Mouse (Mus musculus) gastrocnemius, adult 2 months (tissue): ENCODE results near the gene Prickle2. TPM values are rescaled to one million over a fixed set of nuclear protein-coding genes. Genes with fewer than 3 reads are reported as not detected.

Experiments used
- DNase-seq: peaks from one replicate; pipeline ENCODE4 v3.0.0; 2022
- H3K27ac ChIP-seq: fragments of 200-600 bp; 2 replicates; pipeline ENCODE4 v1.8.1; 2022; ENCODE audit warnings: mild to moderate bottlenecking
- H3K4me3 ChIP-seq: fragments of 200-600 bp; 2 replicates; pipeline ENCODE4 v1.8.1; 2022; ENCODE audit warnings: mild to moderate bottlenecking, moderate library complexity
- CTCF ChIP-seq: fragments of 200-600 bp; IDR thresholded peaks from 2 replicates; pipeline ENCODE4 v1.8.1; 2022; ENCODE audit warnings: antibody characterized with exemption, mild to moderate bottlenecking, moderate library complexity
- intact Hi-C: fragments of 180-260 bp; cut with DNase I; formaldehyde crosslinking; loops from one replicate; pipeline ENCODE4 v1.15.1; 2025
- total RNA-seq, 2 experiments: library from RNA; stranded (reverse); gene quantifications; 2 replicates each; pipeline ENCODE4 v1.2.3; 2021

Gene Prickle2
- total RNA-seq, 2 experiments from 2014 or later = 1.2 to 2.3 TPM

DNA sequence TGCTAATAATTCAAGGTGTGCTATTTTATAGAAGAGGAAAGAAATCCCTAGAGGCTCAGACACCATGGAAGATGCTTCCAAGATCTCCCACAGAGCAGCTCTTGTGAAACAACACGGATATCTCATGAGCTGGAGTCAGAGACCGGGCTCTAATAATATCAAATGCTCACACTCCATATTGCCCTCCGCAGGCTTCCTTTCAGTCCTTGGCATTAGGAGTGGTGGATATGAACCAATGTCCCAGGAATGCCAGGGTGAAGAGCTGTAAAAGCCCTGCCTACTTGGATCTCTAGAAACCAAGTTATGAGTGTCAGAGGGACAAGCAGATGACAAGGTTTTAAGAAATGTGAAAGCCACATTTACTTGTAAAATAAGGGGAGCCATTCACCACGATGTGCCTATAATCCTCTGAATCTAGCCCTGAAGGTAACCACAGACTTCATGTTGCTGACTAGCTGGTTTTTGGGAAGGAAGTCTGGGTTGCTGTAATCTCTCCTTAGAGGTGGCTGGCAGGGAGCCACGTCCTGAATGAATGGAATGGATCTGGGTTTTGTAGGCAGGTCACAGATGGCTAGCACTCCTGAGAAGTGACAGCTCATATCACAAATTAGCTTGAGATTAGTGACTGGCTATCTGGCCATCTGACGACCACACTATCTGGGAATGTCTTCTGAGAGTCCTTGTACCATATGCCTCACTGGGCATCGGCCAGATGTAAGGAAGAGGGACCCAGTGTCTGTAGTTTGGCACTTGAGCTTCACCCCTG is 278.4 kb downstream of the Prickle2 start:
- intact Hi-C loops = loop anchor here (5.0 kb wide), 1 partner anchor 130 kb away; no protein-coding TSS in a partner anchor
- no peak for TF ChIP-seq CTCF
- Histone ChIP-seq H3K4me3 (no peak overlapping the region), H3K27ac (no peak overlapping the region)
- DNase-seq = no peak

DNA sequence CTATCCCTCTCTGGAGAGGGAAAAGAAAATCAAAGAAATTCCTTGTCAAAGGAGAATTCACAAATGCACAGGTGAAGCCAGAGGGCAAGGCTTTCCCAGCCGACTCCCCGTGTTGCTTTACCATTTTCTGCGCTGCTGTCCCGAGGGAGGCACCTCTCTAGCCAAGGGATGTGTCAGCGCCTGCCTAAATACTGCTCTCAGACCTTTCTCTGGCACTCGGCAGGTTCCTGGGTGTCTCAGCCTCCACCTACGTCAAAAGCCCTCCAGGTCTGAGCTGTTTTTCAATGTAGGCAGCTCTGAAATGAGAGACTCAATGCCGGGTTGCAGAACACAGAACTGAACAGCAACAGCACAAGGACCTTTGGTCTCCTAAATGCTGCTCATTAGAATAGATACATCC is 280.1 kb downstream of the Prickle2 start:
- intact Hi-C loops = loop anchor here (5.0 kb wide), 1 partner anchor 129 kb away; no protein-coding TSS in a partner anchor
- no peak for TF ChIP-seq CTCF
- DNase-seq = no peak
- H3K4me3 ChIP-seq = no peak overlapping the region
- H3K27ac ChIP-seq = no peak overlapping the region

DNA sequence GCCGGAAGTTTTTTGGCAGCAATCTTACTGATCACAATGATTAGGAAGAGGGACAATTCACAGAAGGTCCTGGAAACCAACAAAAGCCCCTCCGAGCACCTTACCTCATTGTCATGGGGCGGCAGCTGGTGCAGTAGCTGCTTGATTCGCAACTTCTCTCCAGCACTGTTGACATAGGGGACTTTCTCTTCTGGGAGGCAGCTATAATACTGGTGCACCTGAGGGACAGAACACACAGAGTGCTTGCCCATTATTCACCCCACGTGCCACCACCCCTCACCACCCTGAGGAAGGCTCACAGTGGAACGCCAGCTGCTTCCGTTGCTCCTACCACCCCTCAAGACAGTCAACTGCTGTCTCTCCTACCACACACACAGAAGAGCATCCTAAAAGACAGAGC is 280.5 kb downstream of the Prickle2 start:
- Histone ChIP-seq H3K4me3 (no peak overlapping the region), H3K27ac (no peak overlapping the region)
- intact Hi-C loops = loop anchor here (5.0 kb wide), 1 partner anchor 128 kb away; no protein-coding TSS in a partner anchor
- no peak for TF ChIP-seq CTCF
- no peak for DNase-seq

DNA sequence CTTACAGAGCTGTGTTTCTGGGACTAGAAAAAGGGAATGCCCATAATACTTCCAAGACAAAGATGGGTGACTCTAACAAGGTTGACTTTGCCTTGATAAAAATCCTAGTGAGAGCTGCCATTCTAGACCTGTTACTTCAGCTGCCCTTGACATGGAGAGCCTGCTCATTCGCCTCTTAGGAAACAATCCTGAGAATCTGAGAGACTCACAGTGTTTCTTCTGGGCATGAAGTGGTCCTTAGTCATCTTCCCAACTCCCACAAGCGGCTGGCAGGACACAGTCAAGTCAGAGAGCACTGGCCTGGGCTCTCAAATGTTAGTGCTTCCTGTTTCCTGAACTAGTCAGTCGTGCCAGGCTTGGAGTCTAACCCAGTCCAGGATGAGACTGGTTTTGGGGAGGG is 281.0 kb downstream of the Prickle2 start:
- no peak overlapping the region for H3K27ac ChIP-seq
- intact Hi-C loops = loop anchor here (5.0 kb wide), 1 partner anchor 128 kb away; no protein-coding TSS in a partner anchor
- no peak for TF ChIP-seq CTCF
- no peak overlapping the region for H3K4me3 ChIP-seq
- no peak for DNase-seq

DNA sequence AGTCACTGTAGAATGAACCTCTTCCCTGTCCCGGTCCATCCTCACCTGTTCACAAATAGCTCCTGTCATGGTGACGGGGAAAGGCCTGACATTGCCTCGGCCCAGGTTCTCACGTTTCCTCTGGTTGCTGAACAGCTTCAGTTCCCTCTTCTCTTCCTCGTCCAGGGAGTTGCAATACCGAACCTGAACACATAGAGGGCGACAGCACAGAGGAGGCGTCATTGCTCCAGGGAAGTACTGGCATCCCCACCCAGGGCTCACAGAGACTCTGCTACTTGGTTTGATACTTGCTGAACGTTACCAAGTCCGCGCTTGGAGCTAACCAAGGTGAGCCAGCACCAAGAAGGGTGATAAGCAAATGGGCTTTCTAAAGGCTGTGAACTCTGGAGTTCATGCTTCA is 283.7 kb downstream of the Prickle2 start:
- no peak overlapping the region for H3K4me3 ChIP-seq
- H3K27ac ChIP-seq = no peak overlapping the region
- intact Hi-C loops = no loop called here
- DNase-seq = peak; percentile 31
- peak; percentile 61 for TF ChIP-seq CTCF

DNA sequence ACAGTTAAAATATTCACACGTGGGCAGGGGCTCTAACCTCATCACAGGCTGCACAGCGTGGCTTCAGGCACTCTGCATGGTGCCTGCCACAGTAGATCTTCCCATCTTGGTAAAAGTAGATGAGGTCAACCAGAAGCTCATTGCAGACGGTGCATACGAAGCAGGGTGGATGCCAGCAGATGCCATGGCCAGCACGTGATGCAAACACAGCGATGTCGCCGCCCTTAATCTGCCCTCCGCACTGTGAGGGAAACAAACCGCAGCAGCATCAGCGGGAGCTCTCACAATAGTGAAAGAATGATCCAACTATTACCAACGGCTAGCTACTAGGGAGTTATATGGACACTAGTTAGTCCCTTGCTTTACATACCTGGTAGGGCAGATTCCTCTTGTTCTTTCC is 285.8 kb downstream of the Prickle2 start:
- H3K4me3 ChIP-seq = no peak overlapping the region
- TF ChIP-seq CTCF = no peak
- no peak for DNase-seq
- H3K27ac ChIP-seq = no peak overlapping the region
- intact Hi-C loops = no loop called here

DNA sequence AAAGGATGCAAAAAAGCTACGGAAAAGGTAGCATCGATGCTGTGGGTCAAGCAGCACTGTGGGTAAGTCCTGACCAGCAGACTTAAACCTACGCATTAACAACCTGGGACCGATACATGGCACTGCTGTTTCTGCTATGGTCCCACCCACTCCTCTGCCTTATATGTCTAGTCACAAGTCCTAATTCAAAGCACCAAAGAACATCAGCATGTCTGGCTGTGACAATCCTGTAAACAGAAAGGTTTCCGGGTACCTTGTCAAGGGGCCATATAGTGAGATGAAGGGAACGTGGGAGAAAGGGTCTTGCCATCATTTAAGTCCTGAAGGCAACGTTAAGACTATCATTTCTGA is 290.6 kb downstream of the Prickle2 start:
- no peak for DNase-seq
- intact Hi-C loops = no loop called here
- no peak overlapping the region for H3K27ac ChIP-seq
- TF ChIP-seq CTCF = no peak
- H3K4me3 ChIP-seq = no peak overlapping the region

DNA sequence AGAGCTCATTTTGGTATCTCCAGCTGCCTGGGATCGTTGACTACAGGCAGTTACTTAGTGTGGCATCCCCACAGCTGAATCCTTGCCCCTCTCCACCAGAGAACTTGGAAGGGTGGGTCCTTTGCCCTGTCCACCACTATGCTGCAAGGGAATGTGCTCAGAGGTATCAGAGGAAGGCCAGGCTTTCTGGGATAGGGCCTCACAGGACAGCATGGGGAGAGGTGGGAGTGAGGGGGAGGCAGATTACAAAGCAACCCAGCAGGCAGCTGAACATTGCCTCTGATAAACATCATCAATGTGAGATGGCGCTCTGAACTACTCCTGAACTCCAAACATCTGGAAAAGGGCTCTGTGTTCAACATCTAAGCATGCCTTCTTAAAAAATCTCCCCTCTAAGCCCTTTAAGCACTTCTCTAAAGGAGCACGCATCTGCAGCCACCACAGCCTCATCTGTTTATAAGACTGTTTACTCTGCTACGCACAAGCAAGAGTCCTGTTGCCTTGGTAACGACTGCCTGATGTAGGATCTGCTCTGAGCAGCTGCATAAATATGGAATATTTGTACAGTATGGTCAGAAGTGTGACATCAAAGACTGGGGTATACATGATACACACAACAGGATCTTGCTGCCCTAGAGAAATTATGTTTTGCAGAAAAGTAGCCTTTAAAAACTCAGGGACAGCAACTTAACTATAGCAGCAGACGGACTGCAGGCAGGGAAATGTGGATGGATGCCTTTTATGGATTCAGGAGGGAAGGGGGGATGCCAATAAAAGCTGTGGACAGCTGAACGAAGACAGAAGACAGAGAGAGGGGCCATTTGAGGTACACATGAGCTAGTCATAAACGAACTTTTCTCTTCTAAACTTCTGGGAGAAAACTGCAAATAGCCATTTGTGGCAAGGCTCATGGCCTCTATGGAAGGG is 291.2 kb downstream of the Prickle2 start:
- DNase-seq = no peak
- TF ChIP-seq CTCF = no peak
- H3K27ac ChIP-seq = no peak overlapping the region
- intact Hi-C loops = no loop called here
- no peak overlapping the region for H3K4me3 ChIP-seq

DNA sequence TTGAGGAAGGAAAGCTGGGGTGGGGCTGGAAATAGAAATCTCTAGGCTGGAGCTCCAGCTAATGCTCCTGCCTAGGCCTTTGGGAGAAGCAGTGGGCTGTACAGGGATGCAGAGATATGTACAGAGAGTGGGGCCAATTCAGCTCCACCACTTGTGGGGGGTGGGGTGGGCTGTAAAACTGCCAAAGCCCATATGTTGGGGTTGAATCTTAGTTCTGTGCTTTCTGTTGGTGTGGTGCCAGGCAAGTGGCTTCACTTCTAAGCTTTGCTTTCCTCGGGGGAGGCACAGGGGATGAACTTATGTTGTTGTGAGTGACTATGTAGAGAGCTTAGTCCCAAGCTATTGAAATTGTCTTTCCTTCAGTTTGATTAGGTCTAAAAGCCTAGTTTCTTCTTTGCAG is 292.0 kb downstream of the Prickle2 start:
- Histone ChIP-seq H3K27ac (no peak overlapping the region), H3K4me3 (no peak overlapping the region)
- DNase-seq = no peak
- no peak for TF ChIP-seq CTCF
- intact Hi-C loops = no loop called here

DNA sequence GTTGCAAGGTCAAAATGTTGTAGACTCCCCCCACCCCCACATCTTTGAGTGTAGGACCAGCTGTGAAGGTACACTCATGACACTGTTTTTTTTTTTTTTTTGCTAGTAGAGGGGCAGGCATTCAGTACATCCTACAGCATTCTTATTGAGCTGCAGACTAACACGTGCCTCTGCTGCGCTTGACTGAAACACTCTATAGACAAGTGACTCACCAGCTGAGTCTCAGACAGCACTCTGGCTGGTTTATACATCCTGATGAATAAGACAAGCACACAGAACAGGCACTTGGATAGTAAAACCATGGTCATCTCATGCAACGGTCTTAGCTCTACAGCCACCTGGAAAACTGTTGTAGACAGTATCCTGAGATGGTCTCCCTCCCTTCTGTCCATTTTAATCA is 296.2 kb downstream of the Prickle2 start:
- H3K27ac ChIP-seq = no peak overlapping the region
- no peak overlapping the region for H3K4me3 ChIP-seq
- intact Hi-C loops = no loop called here
- no peak for DNase-seq
- no peak for TF ChIP-seq CTCF

DNA sequence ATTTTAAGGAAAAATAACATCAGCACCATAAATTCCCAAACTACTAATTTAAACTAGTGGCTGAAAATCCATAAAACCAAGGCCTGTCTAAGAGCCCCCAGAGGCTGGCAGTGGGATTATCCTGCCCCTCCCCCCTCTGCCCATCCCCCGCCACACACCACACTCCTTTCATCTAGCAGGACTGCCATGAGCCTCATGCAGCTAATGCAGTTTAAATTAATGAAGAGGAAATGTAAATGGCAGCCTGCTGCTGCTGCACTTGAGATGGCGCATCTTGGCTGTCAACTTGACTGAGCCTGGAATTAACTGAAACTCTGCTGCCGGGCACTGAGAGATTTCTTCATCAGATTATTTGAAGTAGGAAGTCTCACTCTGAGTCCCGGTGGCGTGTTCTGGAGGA is 298.7 kb downstream of the Prickle2 start:
- Histone ChIP-seq H3K27ac (no peak overlapping the region), H3K4me3 (no peak overlapping the region)
- DNase-seq = no peak
- no peak for TF ChIP-seq CTCF
- intact Hi-C loops = no loop called here

DNA sequence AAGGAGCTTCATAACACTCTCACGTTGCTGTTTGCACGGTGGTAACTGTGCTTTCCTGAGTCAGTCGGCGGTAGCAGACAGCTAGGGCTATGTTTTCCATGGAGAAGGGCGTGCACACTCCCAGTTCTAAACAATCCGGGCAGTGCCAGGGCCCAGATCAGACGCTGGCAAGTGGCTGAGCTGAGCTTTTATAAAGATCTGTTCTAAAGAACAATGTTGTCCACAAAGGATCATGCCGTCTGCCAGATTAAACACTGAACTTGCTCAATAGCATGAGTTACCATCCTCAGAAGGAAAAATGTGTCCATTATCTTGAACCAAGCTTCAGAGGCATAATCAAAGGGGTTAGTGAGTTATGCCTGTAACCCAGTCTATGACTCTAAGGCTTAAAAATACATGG is 300.4 kb downstream of the Prickle2 start:
- TF ChIP-seq CTCF = no peak
- intact Hi-C loops = no loop called here
- Histone ChIP-seq H3K27ac (no peak overlapping the region), H3K4me3 (no peak overlapping the region)
- DNase-seq = no peak

DNA sequence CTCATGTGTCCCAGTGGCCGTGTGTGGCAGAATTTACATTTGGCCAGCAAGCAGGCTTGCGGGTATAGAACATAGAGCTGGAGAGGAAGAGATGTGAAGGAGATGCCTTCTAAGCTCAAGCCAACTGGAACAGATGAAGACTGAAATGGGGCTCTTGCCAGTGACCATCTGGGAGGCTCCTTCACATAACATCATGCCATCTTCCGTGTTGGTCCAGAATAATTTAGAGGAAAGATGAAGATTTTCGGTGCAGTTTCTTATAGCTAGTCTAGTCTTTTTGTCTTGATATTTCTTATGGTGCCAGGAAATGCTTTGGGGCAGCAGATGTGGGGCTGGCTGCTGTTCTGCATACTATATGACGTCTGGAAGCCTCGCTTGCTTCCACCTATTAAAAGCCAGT is 308.1 kb downstream of the Prickle2 start:
- no peak for TF ChIP-seq CTCF
- intact Hi-C loops = no loop called here
- Histone ChIP-seq H3K27ac (no peak overlapping the region), H3K4me3 (no peak overlapping the region)
- DNase-seq = no peak
